Mouse (Mus musculus) forebrain, embryonic 10.5 days (tissue): ENCODE measurements at regions not wholly inside any gene's neighbourhood (a gene's known extent, or its start where the extent isn't known, plus 50 kb on each side); places are given as distances from the start of the nearest gene placed in this dataset.

Source experiments
- DNase-seq: peaks from one replicate; pipeline ENCODE4 v3.0.0-alpha.2; 2017; ENCODE audit warnings: low spot score; ENCODE audit errors: extremely low spot score
- H3K27ac ChIP-seq: fragments of 300-500 bp; sonication (generic); 2 replicates; pipeline ENCODE4 v1.5.1; 2016; ENCODE audit warnings: mild to moderate bottlenecking
- H3K27me3 ChIP-seq: fragments of 300-500 bp; sonication (generic); 2 replicates; pipeline ENCODE4 v1.6.1; 2016; ENCODE audit warnings: mild to moderate bottlenecking; ENCODE audit not compliant: poor library complexity, severe bottlenecking
- H3K36me3 ChIP-seq: fragments of 300-500 bp; sonication (generic); replicated peaks from 2 replicates; pipeline ENCODE4 v1.6.1; 2016; ENCODE audit warnings: mild to moderate bottlenecking, moderate library complexity
- H3K4me1 ChIP-seq: fragments of 300-500 bp; sonication (generic); 2 replicates; pipeline ENCODE4 v1.6.1; 2016
- H3K4me3 ChIP-seq: fragments of 300-500 bp; sonication (generic); 2 replicates; pipeline ENCODE4 v1.5.1; 2016; ENCODE audit warnings: mild to moderate bottlenecking, moderate library complexity
- H3K9me3 ChIP-seq: fragments of 300-500 bp; sonication (generic); 2 replicates; pipeline ENCODE4 v1.6.1; 2016; ENCODE audit warnings: mild to moderate bottlenecking, moderate library complexity
- WGBS: fragments of 180-500 bp; shearing (Covaris S2); methylation state at CpG from one replicate; pipeline ENCODE4 v1.1.7; 2016; 5-methylcytosine and 5-hydroxymethylcytosine counted together

GRCm38 (mm10) chr14:99504909-99505308 lies 206.4 kb downstream of the Klf5 start:
- Histone ChIP-seq H3K4me3 (no peak overlapping the region), H3K4me1 (peaks cover 3% of the 10 kb centered on the region), H3K27me3 (no peaks in the 10 kb centered on the region), H3K36me3 (no peaks in the 10 kb centered on the region), H3K27ac (no peak overlapping the region), H3K9me3 (0 out of 2 replicates have a peak, but pooled peaks cover 4% of the 10 kb centered on the region)
- DNase-seq: no peak
- 82% methylated on average over 4 of the region's 4 CpGs for WGBS

GRCm38 (mm10) chr14:99509696-99510536 lies 211.4 kb downstream of the Klf5 start:
- Histone ChIP-seq H3K4me1 (peaks cover 6% of the 10 kb centered on the region), H3K27ac (no peak overlapping the region), H3K27me3 (no peaks in the 10 kb centered on the region), H3K9me3 (no peaks in the 10 kb centered on the region), H3K4me3 (no peak overlapping the region), H3K36me3 (no peaks in the 10 kb centered on the region)
- 51% methylated on average over 3 of the region's 3 CpGs for WGBS
- DNase-seq: no peak

- 86% methylated on average over 1 of the region's 1 CpGs for WGBS
- H3K27ac ChIP-seq: no peak overlapping the region
- no peaks in the 10 kb centered on the region for H3K4me1 ChIP-seq
- H3K9me3 ChIP-seq: no peaks in the 10 kb centered on the region
- no peaks in the 10 kb centered on the region for H3K36me3 ChIP-seq
- no peaks in the 10 kb centered on the region for H3K27me3 ChIP-seq
- no peak for DNase-seq
- no peak overlapping the region for H3K4me3 ChIP-seq
Measured at GRCm38 (mm10) chr14:99515474-99515873, 217.0 kb downstream of the Klf5 start.

GRCm38 (mm10) chr14:99516703-99517102 lies 218.2 kb downstream of the Klf5 start:
- 92% methylated on average over 6 of the region's 6 CpGs for WGBS
- Histone ChIP-seq H3K27me3 (no peaks in the 10 kb centered on the region), H3K4me1 (no peaks in the 10 kb centered on the region), H3K4me3 (no peak overlapping the region), H3K36me3 (no peaks in the 10 kb centered on the region), H3K27ac (no peak overlapping the region), H3K9me3 (no peaks in the 10 kb centered on the region)
- DNase-seq: no peak

GRCm38 (mm10) chr14:99520343-99520742 lies 221.9 kb downstream of the Klf5 start:
- H3K27me3 ChIP-seq: no peaks in the 10 kb centered on the region
- H3K36me3 ChIP-seq: no peaks in the 10 kb centered on the region
- H3K27ac ChIP-seq: no peak overlapping the region
- H3K4me1 ChIP-seq: no peaks in the 10 kb centered on the region
- 91% methylated on average over 6 of the region's 6 CpGs for WGBS
- no peak for DNase-seq
- no peak overlapping the region for H3K4me3 ChIP-seq
- H3K9me3 ChIP-seq: no peaks in the 10 kb centered on the region

GRCm38 (mm10) chr14:99521954-99522523 lies 223.5 kb downstream of the Klf5 start:
- Histone ChIP-seq H3K27ac (no peak overlapping the region), H3K36me3 (no peaks in the 10 kb centered on the region), H3K4me1 (no peaks in the 10 kb centered on the region), H3K9me3 (no peaks in the 10 kb centered on the region), H3K4me3 (no peak overlapping the region), H3K27me3 (no peaks in the 10 kb centered on the region)
- DNase-seq: no peak
- 91% methylated on average over 13 of the region's 13 CpGs for WGBS

GRCm38 (mm10) chr14:99535781-99536180 lies 237.3 kb downstream of the Klf5 start:
- Histone ChIP-seq H3K4me3 (no peak overlapping the region), H3K36me3 (no peaks in the 10 kb centered on the region), H3K4me1 (no peaks in the 10 kb centered on the region), H3K27ac (no peak overlapping the region), H3K27me3 (no peaks in the 10 kb centered on the region), H3K9me3 (no peaks in the 10 kb centered on the region)
- no peak for DNase-seq
- 95% methylated on average over 6 of the region's 6 CpGs for WGBS

- Histone ChIP-seq H3K27me3 (no peaks in the 10 kb centered on the region), H3K9me3 (no peaks in the 10 kb centered on the region), H3K27ac (no peak overlapping the region), H3K36me3 (no peaks in the 10 kb centered on the region), H3K4me3 (no peak overlapping the region), H3K4me1 (no peaks in the 10 kb centered on the region)
- WGBS: 83% methylated on average over 1 of the region's 1 CpGs
- no peak for DNase-seq
Measured at GRCm38 (mm10) chr14:99537286-99537685, 238.8 kb downstream of the Klf5 start.

- Histone ChIP-seq H3K27me3 (no peaks in the 10 kb centered on the region), H3K9me3 (no peaks in the 10 kb centered on the region), H3K36me3 (no peaks in the 10 kb centered on the region), H3K27ac (no peak overlapping the region), H3K4me3 (no peak overlapping the region), H3K4me1 (no peaks in the 10 kb centered on the region)
- DNase-seq: no peak
Measured at GRCm38 (mm10) chr14:99541716-99542115, 243.2 kb downstream of the Klf5 start.

GRCm38 (mm10) chr14:99547931-99548330 lies 249.4 kb downstream of the Klf5 start:
- Histone ChIP-seq H3K36me3 (no peaks in the 10 kb centered on the region), H3K4me3 (no peak overlapping the region), H3K4me1 (no peaks in the 10 kb centered on the region), H3K9me3 (no peaks in the 10 kb centered on the region), H3K27ac (no peak overlapping the region), H3K27me3 (no peaks in the 10 kb centered on the region)
- 92% methylated on average over 6 of the region's 6 CpGs for WGBS
- DNase-seq: no peak

- DNase-seq: no peak
- no peaks in the 10 kb centered on the region for H3K9me3 ChIP-seq
- no peaks in the 10 kb centered on the region for H3K36me3 ChIP-seq
- H3K4me1 ChIP-seq: no peaks in the 10 kb centered on the region
- no peak overlapping the region for H3K27ac ChIP-seq
- no peak overlapping the region for H3K4me3 ChIP-seq
- H3K27me3 ChIP-seq: no peaks in the 10 kb centered on the region
- 92% methylated on average over 14 of the region's 14 CpGs for WGBS
Measured at GRCm38 (mm10) chr14:99548363-99549248, 250.1 kb downstream of the Klf5 start.

- no peaks in the 10 kb centered on the region for H3K27me3 ChIP-seq
- no peak overlapping the region for H3K27ac ChIP-seq
- no peak for DNase-seq
- no peaks in the 10 kb centered on the region; the same call in 1 of the 2 replicates for H3K9me3 ChIP-seq
- H3K36me3 ChIP-seq: no peaks in the 10 kb centered on the region
- H3K4me1 ChIP-seq: no peaks in the 10 kb centered on the region
- WGBS: 90% methylated on average over 9 of the region's 9 CpGs
- H3K4me3 ChIP-seq: no peak overlapping the region
Measured at GRCm38 (mm10) chr14:99564024-99564423, 265.5 kb downstream of the Klf5 start.

- DNase-seq: no peak
- H3K4me3 ChIP-seq: no peak overlapping the region
- H3K27me3 ChIP-seq: no peaks in the 10 kb centered on the region
- H3K36me3 ChIP-seq: no peaks in the 10 kb centered on the region
- 86% methylated on average over 2 of the region's 2 CpGs for WGBS
- H3K4me1 ChIP-seq: peaks cover 2% of the 10 kb centered on the region
- H3K9me3 ChIP-seq: no peaks in the 10 kb centered on the region
- no peak overlapping the region for H3K27ac ChIP-seq
Measured at GRCm38 (mm10) chr14:99574146-99574545, 275.7 kb downstream of the Klf5 start.
